Mouse (Mus musculus) left cerebral cortex, adult 11 months (tissue): ENCODE measurements at regions not wholly inside any gene's neighbourhood (a gene's known extent, or its start where the extent isn't known, plus 50 kb on each side); places are given as distances from the start of the nearest gene placed in this dataset.

Experiments used
- DNase-seq: peaks from one replicate; pipeline ENCODE4 v3.0.0; 2022; ENCODE audit warnings: low spot score

- DNase-seq: no peak
Observed at GRCm38 (mm10) chr12:88530450-88531143, 170.2 kb downstream of the Adck1 start.

- no peak for DNase-seq
Observed at GRCm38 (mm10) chr12:88532261-88532973, 172.1 kb downstream of the Adck1 start.

- no peak for DNase-seq
Observed at GRCm38 (mm10) chr12:88551856-88552255, 170.8 kb upstream of the Nrxn3 start.

GRCm38 (mm10) chr12:88555475-88555874 is 167.2 kb upstream of the Nrxn3 start:
- DNase-seq: no peak

- DNase-seq: no peak
Observed at GRCm38 (mm10) chr12:88558036-88558435, 164.6 kb upstream of the Nrxn3 start.

- DNase-seq: peak; percentile 35
Observed at GRCm38 (mm10) chr12:88579974-88580373, 142.7 kb upstream of the Nrxn3 start.

GRCm38 (mm10) chr12:88605939-88606338 is 116.7 kb upstream of the Nrxn3 start:
- no peak for DNase-seq

- DNase-seq: no peak
Observed at GRCm38 (mm10) chr12:88620084-88620483, 102.6 kb upstream of the Nrxn3 start.

GRCm38 (mm10) chr12:88644281-88644680 is 78.4 kb upstream of the Nrxn3 start:
- no peak for DNase-seq

GRCm38 (mm10) chr12:88652001-88652719 is 70.5 kb upstream of the Nrxn3 start:
- DNase-seq: no peak
